Mouse (Mus musculus): Measurements from ENCODE around the gene Gm10031. TPM values are rescaled to one million over a fixed set of nuclear protein-coding genes. Genes with fewer than 3 reads are reported as not detected.
A peak's percentile ranks its signal among the peaks of the same experiment; 100 is the strongest.

The Gm10031 gene
- total RNA-seq, 2 experiments from 2014 or later = 47.4 to 53.4 TPM

GRCm38 (mm10) chr1:156538382-156538781 lies 14.6 kb downstream of the Gm10031 start:
- intact Hi-C loops (cut with DNase I) = loop anchor here (1.0 to 5.0 kb wide), 3 partner anchors 95 to 451 kb away; no protein-coding TSS in a partner anchor
- DNase-seq (ENCODE audit: low spot score) = no peak

GRCm38 (mm10) chr1:156539787-156540560 lies 16.2 kb downstream of the Gm10031 start:
- DNase-seq (ENCODE audit: low spot score) = no peak

GRCm38 (mm10) chr1:156543999-156544398 lies 20.2 kb downstream of the Gm10031 start:
- intact Hi-C loops (cut with DNase I) = no loop called here
- DNase-seq (ENCODE audit: low spot score) = no peak

More at GRCm38 (mm10) chr1:156539787-156540560, 16.2 kb downstream of the Gm10031 start:
- intact Hi-C loops (cut with DNase I) = loop anchor here (2.0 to 5.0 kb wide), 4 partner anchors 119 to 453 kb away; partner anchors contain the start of gene Axdnd1

GRCm38 (mm10) chr1:156558024-156558930 lies 34.5 kb downstream of the Gm10031 start, which contains the start of gene Abl2:
Gene Abl2, plus strand, starts transcription at chr1:156558786.
- intact Hi-C loops (cut with DNase I) = loop anchor here (5.0 kb wide), 1 partner anchor 114 kb away; the partner anchor contains the start of gene Tor3a
- peak; percentile 79 for DNase-seq (ENCODE audit: low spot score)

- peak; percentile 13 for DNase-seq (ENCODE audit: low spot score)
- intact Hi-C loops (cut with DNase I) = loop anchor here (5.0 kb wide), 1 partner anchor 113 kb away; the partner anchor contains the start of gene Tor3a
Measured at GRCm38 (mm10) chr1:156558950-156559640, 35.3 kb downstream of the Gm10031 start.

GRCm38 (mm10) chr1:156559641-156560020 lies 35.8 kb downstream of the Gm10031 start:
- intact Hi-C loops (cut with DNase I) = loop anchor here (5.0 kb wide), 2 partner anchors 53 to 113 kb away; partner anchors contain the start of gene Tor3a
- no peak for DNase-seq (ENCODE audit: low spot score)

GRCm38 (mm10) chr1:156560500-156560899 lies 36.7 kb downstream of the Gm10031 start:
- DNase-seq (ENCODE audit: low spot score) = no peak
- intact Hi-C loops (cut with DNase I) = loop anchor here (5.0 kb wide), 1 partner anchor 52 kb away; no protein-coding TSS in a partner anchor

- DNase-seq (ENCODE audit: low spot score) = no peak
- intact Hi-C loops (cut with DNase I) = no loop called here
Measured at GRCm38 (mm10) chr1:156565328-156565727, 41.5 kb downstream of the Gm10031 start.

- intact Hi-C loops (cut with DNase I) = no loop called here
- DNase-seq (ENCODE audit: low spot score) = no peak
Measured at GRCm38 (mm10) chr1:156566132-156566531, 42.3 kb downstream of the Gm10031 start.

- DNase-seq (ENCODE audit: low spot score) = no peak
- intact Hi-C loops (cut with DNase I) = no loop called here
Measured at GRCm38 (mm10) chr1:156569615-156570014, 45.8 kb downstream of the Gm10031 start.

GRCm38 (mm10) chr1:156572952-156573351 lies 49.1 kb downstream of the Gm10031 start:
- intact Hi-C loops (cut with DNase I) = no loop called here
- no peak for DNase-seq (ENCODE audit: low spot score)

Other genes starting within 250 kb of the Gm10031 start
- not detected for gene Tdrd5, start 220.3 kb upstream of the Gm10031 start, total RNA-seq (2021)
- not detected for gene Nphs2, start 213.3 kb upstream of the Gm10031 start, total RNA-seq (2021)
- 100 to 1,000 TPM; 384 to 421 TPM for gene Gm2000, start 158.0 kb upstream of the Gm10031 start, total RNA-seq (2021)
- gene Axdnd1, start 102.9 kb upstream of the Gm10031 start, total RNA-seq (2021) = not detected
- 10 to 100 TPM in 1 of 2 experiments, 1 to 10 TPM in 1; 7.1 to 11.7 TPM for gene Soat1, start 49.7 kb upstream of the Gm10031 start, total RNA-seq (2021)
- 10 to 100 TPM; 19.7 to 23.5 TPM for gene Abl2, start 34.8 kb downstream of the Gm10031 start, total RNA-seq (2021)
- gene Tor3a, start 150.3 kb downstream of the Gm10031 start, total RNA-seq (2021) = 10 to 100 TPM in 1 of 2 experiments, 1 to 10 TPM in 1; 9.2 to 10.6 TPM
- gene Fam20b, start 195.1 kb downstream of the Gm10031 start, total RNA-seq (2021) = 10 to 100 TPM; 48.1 to 51.9 TPM